Mouse (Mus musculus): ENCODE measurements at regions not wholly inside any gene's neighbourhood (a gene's known extent, or its start where the extent isn't known, plus 50 kb on each side); places are given as distances from the start of the nearest gene placed in this dataset.

DNA sequence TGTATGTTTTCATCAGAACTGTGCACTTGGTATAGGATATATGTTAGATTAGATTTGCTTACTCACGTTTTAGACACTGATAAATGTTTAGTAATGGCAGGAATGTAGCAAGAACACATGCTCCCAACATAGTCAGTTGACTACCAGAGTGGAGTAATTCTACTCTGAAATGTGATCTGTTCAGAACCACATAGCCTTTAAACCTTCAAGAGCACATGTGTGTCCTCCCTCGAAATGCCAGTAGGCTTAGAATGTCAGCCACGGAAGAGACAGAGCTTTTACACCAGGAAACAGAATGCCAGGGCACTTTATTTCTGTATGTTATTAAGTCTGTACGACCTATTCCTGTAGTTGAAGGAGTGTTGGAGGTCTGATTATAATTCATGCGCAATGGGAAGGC, 51.3 kb upstream of the Cd28 start:
- no peak overlapping the region for H3K4me2 ChIP-seq
- H3K4me3 ChIP-seq, result no peak overlapping the region
- peaks cover 10% of the 10 kb centered on the region for H3K4me1 ChIP-seq (replicated peaks)
- no peak overlapping the region for H3K27ac ChIP-seq (ENCODE audit: poor library complexity, severe bottlenecking)
- no peak overlapping the region for H3K9ac ChIP-seq
- ATAC-seq (ENCODE audit: insufficient number of reproducible peaks, low FRiP score), result no peak
- H3K36me3 ChIP-seq, result no peaks in the 10 kb centered on the region
- WGBS, result 69% methylated on average over 5 of the region's 5 CpGs
- no peaks in the 10 kb centered on the region for H3K27me3 ChIP-seq (replicated peaks)
- H3K9me3 ChIP-seq (replicated peaks), result no peaks in the 10 kb centered on the region

DNA sequence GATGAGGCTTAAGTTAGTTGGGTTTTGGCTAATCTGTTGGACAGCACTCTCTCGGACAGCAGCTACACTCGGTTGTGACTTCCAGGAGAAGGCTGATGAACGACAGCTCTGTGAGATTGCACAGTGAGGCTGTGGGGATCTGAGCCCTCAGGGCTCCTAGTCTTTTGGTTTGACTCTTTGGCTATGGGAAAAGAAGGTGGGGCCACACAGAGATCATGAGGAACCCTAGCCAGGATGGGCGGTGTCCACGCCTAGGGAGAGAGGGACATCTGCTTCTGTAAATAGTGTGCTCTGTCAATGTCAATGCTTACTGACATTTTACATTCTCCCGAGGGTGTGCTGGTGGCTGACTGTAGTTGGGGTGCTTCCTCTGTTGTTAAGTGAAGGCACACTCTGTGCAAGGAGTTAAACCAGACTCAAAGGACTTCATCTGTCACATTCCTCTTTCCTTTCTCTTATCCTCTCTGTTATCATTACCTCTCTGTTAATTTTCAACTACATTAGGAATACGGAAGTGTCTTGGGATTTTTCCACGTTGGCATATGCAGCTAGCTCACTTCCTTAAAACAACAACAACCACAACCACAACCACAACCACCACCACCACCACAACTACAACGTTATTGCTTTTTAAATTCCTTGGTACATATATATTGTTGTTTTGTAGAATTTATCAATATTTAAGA, 54.2 kb upstream of the Cd28 start:
- Histone ChIP-seq H3K4me2 (peak overlapping the region; percentile 9; the same call in 1 of the 2 replicates), H3K9me3 (replicated peaks) (no peaks in the 10 kb centered on the region), H3K4me3 (no peak overlapping the region), H3K27me3 (replicated peaks) (no peaks in the 10 kb centered on the region), H3K36me3 (no peaks in the 10 kb centered on the region), H3K4me1 (replicated peaks) (peaks cover 22% of the 10 kb centered on the region), H3K9ac (no peak overlapping the region), H3K27ac (ENCODE audit: poor library complexity, severe bottlenecking) (peak overlapping the region; percentile 18; the same call in 1 of the 2 replicates)
- peak; percentile 45; the same call in 1 of the 2 replicates for ATAC-seq (ENCODE audit: insufficient number of reproducible peaks, low FRiP score)
- 24% methylated on average over 9 of the region's 9 CpGs for whole genome bisulfite sequencing

DNA sequence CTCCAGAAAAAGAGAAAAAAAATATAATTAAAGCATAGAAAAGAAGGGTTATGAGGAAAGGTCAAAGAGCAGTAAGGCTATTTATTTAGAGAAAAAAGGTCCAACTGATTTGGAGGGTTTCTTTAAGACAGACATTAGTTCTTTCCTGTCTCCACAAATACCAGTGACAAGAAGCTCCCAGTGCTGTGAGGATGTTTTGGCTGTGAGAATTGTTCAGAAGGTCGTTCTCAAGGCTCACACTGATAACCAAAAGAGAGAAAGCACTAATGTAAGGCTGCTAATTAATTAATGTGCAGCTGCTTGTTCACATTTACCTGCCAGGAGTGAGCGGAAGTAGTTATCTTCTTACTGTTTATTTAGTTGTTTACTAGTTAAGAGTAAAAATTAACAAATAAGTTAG, 54.7 kb upstream of the Cd28 start:
- peaks cover 27% of the 10 kb centered on the region for H3K4me1 ChIP-seq (replicated peaks)
- 41% methylated on average over 2 of the region's 2 CpGs for WGBS
- H3K4me3 ChIP-seq, result no peak overlapping the region
- H3K9ac ChIP-seq, result no peak overlapping the region
- no peaks in the 10 kb centered on the region for H3K9me3 ChIP-seq (replicated peaks)
- ATAC-seq (ENCODE audit: insufficient number of reproducible peaks, low FRiP score), result no peak
- no peak overlapping the region for H3K27ac ChIP-seq (ENCODE audit: poor library complexity, severe bottlenecking)
- H3K4me2 ChIP-seq, result no peak overlapping the region
- no peaks in the 10 kb centered on the region for H3K36me3 ChIP-seq
- H3K27me3 ChIP-seq (replicated peaks), result no peaks in the 10 kb centered on the region

DNA sequence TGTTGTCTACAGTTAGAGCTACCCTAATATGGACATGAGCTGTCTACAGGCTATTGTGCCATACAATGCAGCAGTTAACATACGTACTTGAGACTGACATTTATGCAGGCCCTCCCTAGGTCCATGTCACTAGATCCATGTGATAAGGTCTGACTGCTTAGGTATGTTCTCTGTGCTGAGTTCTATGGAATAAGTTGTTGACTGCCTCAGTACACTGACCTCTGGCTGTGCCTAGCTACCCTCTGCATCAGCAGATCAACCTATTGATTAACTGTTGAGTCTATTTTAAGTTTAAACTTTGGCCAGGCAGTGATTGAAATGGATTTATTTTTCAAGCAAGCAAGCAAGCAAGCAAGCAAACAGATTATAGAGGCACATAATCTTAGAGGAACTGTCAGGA, 57.0 kb upstream of the Cd28 start:
- H3K9ac ChIP-seq, result no peak overlapping the region
- H3K4me2 ChIP-seq, result no peak overlapping the region
- H3K27me3 ChIP-seq (replicated peaks), result no peaks in the 10 kb centered on the region
- no peaks in the 10 kb centered on the region for H3K9me3 ChIP-seq (replicated peaks)
- H3K27ac ChIP-seq (ENCODE audit: poor library complexity, severe bottlenecking), result no peak overlapping the region
- H3K4me1 ChIP-seq (replicated peaks), result peaks cover 44% of the 10 kb centered on the region
- H3K4me3 ChIP-seq, result no peak overlapping the region
- no peaks in the 10 kb centered on the region for H3K36me3 ChIP-seq
- 51% methylated on average over 1 of the region's 1 CpGs for WGBS
- ATAC-seq (ENCODE audit: insufficient number of reproducible peaks, low FRiP score), result no peak

- H3K9me3 ChIP-seq (replicated peaks), result no peaks in the 10 kb centered on the region
- no peak overlapping the region for H3K27ac ChIP-seq (ENCODE audit: poor library complexity, severe bottlenecking)
- 79% methylated on average over 2 of the region's 2 CpGs for WGBS
- no peaks in the 10 kb centered on the region for H3K27me3 ChIP-seq (replicated peaks)
- H3K4me1 ChIP-seq (replicated peaks), result peaks cover 44% of the 10 kb centered on the region
- ATAC-seq (ENCODE audit: insufficient number of reproducible peaks, low FRiP score), result no peak
- H3K4me3 ChIP-seq, result no peak overlapping the region
- no peak overlapping the region for H3K4me2 ChIP-seq
- no peak overlapping the region for H3K9ac ChIP-seq
- no peaks in the 10 kb centered on the region for H3K36me3 ChIP-seq
Measured at GRCm38 (mm10) chr1:60659041-60659440, 57.6 kb upstream of the Cd28 start.

GRCm38 (mm10) chr1:60658383-60658782, 58.2 kb upstream of the Cd28 start:
- Histone ChIP-seq H3K36me3 (no peaks in the 10 kb centered on the region), H3K4me3 (no peak overlapping the region), H3K4me1 (replicated peaks) (peaks cover 44% of the 10 kb centered on the region), H3K27ac (ENCODE audit: poor library complexity, severe bottlenecking) (no peak overlapping the region), H3K4me2 (no peak overlapping the region), H3K27me3 (replicated peaks) (no peaks in the 10 kb centered on the region), H3K9ac (no peak overlapping the region), H3K9me3 (replicated peaks) (no peaks in the 10 kb centered on the region)
- WGBS, result 72% methylated on average over 4 of the region's 4 CpGs
- ATAC-seq (ENCODE audit: insufficient number of reproducible peaks, low FRiP score), result no peak

- Histone ChIP-seq H3K4me1 (replicated peaks) (peaks cover 42% of the 10 kb centered on the region), H3K9me3 (replicated peaks) (no peaks in the 10 kb centered on the region), H3K4me2 (no peak overlapping the region), H3K27me3 (replicated peaks) (no peaks in the 10 kb centered on the region), H3K36me3 (no peaks in the 10 kb centered on the region), H3K4me3 (no peak overlapping the region), H3K27ac (ENCODE audit: poor library complexity, severe bottlenecking) (no peak overlapping the region), H3K9ac (no peak overlapping the region)
- WGBS, result 70% methylated on average over 6 of the region's 6 CpGs
- ATAC-seq (ENCODE audit: insufficient number of reproducible peaks, low FRiP score), result no peak
Measured at GRCm38 (mm10) chr1:60657511-60657910, 59.1 kb upstream of the Cd28 start.

DNA sequence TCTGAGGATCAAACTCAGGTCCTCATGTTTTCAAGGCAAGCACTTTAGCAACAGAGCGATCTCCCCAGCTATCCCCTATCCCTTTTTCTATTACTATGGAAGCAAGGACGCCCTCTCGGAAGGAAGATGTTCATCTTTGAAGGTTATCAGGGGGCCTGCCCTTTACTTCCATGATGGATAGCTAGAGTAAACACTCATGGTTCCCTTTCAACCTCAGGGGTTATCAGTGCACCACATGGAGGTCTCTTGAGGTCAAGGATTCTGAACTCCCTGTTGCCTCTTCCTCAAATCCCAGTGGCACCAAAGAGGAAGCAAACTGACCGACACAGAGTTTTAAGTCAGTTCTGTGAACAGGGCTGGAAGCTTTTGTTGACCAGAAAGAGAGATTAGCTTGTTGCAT, 59.6 kb upstream of the Cd28 start:
- Histone ChIP-seq H3K4me3 (no peak overlapping the region), H3K4me1 (replicated peaks) (peaks cover 37% of the 10 kb centered on the region), H3K27me3 (replicated peaks) (no peaks in the 10 kb centered on the region), H3K27ac (ENCODE audit: poor library complexity, severe bottlenecking) (no peak overlapping the region), H3K9me3 (replicated peaks) (no peaks in the 10 kb centered on the region), H3K9ac (no peak overlapping the region), H3K4me2 (no peak overlapping the region), H3K36me3 (no peaks in the 10 kb centered on the region)
- 31% methylated on average over 4 of the region's 4 CpGs for WGBS
- no peak for ATAC-seq (ENCODE audit: insufficient number of reproducible peaks, low FRiP score)

DNA sequence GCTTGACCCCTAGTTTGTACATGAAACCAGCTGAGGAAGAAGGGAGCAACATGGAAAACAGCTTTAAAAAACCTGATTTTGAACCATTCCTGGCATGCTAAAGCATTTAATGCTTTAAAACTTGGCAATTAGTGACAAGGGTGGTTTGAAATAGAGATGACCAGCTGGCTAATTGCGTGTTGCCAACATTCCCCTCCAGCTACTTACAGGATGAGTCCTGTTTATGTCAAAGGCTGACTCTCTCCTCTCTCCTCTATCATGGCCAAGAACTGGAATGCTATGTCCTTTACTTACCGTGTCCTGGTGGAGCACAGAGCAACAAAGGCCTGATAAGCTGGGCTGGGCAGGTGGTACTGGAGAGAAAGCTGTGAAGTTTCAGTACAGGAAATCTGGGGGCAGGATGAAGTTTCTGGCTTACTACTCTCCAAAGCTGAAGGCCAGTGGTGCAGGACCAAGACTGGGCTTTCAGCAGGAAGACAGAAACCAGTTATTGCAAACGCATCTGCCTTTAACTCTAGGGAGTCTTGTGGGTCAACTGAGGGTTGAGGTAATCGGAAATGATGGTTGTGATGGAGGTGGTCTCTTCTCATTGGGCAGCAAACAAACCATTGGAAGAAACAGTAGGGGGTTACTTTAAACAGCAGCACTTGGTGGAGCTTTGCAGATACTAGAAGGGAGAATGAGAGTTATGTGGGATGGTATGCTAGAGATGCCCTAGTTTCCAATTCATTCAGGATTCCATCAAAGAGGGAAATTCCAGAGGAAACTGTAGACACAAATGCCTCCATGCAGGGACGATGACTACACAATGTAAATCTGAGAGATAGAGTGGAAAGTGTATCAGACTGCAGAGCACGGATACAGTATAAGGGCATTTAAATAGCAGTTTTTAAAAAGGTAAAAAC, 60.7 kb upstream of the Cd28 start:
- Histone ChIP-seq H3K27ac (ENCODE audit: poor library complexity, severe bottlenecking) (peak overlapping the region; percentile 70), H3K4me3 (no peak overlapping the region), H3K9ac (no peak overlapping the region), H3K9me3 (replicated peaks) (no peaks in the 10 kb centered on the region), H3K4me2 (no peak overlapping the region), H3K27me3 (replicated peaks) (no peaks in the 10 kb centered on the region), H3K36me3 (no peaks in the 10 kb centered on the region), H3K4me1 (replicated peaks) (peaks cover 35% of the 10 kb centered on the region)
- WGBS, result 44% methylated on average over 6 of the region's 6 CpGs
- ATAC-seq (ENCODE audit: insufficient number of reproducible peaks, low FRiP score), result no peak

DNA sequence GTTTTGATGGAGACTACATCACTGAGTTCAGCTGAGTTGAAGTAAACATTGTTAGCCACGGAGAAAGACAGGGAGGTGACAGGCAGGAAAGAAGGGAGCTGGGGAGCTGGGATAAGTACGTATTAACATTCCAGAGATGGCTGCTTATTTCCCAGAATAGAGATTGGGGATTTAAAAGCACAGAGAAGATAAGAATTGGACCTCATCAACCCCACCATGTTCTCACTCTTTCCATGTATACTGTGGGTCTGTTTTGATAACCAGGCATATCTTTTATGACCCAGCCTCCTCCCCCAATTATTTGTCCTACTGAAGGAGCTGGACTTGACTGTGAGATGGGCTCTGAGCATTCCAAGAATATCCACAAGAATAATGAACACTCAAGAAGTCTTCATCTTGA, 61.4 kb upstream of the Cd28 start:
- Histone ChIP-seq H3K36me3 (no peaks in the 10 kb centered on the region), H3K4me3 (no peak overlapping the region), H3K4me1 (replicated peaks) (peaks cover 42% of the 10 kb centered on the region), H3K27me3 (replicated peaks) (no peaks in the 10 kb centered on the region), H3K9me3 (replicated peaks) (no peaks in the 10 kb centered on the region), H3K9ac (no peak overlapping the region), H3K4me2 (no peak overlapping the region; the same call in 1 of the 2 replicates), H3K27ac (ENCODE audit: poor library complexity, severe bottlenecking) (peak overlapping the region; percentile 70)
- peak; percentile 31; the same call in 1 of the 2 replicates for ATAC-seq (ENCODE audit: insufficient number of reproducible peaks, low FRiP score)
- 5% methylated on average over 2 of the region's 2 CpGs for WGBS

DNA sequence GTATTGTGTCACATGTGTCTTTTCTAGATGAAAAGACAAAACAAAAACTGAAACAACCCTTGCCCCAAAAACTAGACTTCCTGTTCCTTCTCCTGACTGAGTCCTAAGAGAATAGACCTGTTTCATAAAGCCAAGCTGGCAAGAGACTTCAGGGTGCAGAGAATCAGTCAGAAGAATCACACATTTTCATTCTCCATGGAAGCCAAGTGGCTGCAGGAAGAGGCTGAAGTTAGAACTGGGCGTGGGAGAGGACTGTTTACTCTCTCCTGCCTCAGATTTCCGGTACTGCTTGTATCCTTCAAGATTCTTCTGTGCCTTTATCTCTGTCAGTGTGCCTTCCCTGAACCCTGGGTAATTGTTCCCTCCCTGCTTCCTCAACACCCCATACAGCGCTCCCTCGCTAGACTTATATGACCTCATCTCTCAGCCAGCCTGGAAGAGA, 64.0 kb upstream of the Cd28 start:
- Histone ChIP-seq H3K9me3 (replicated peaks) (no peaks in the 10 kb centered on the region), H3K27ac (ENCODE audit: poor library complexity, severe bottlenecking) (0 out of 2 replicates have a peak overlapping the region, but pooled peaks have one; percentile 3), H3K27me3 (replicated peaks) (no peaks in the 10 kb centered on the region), H3K9ac (no peak overlapping the region), H3K4me2 (no peak overlapping the region), H3K4me1 (replicated peaks) (peaks cover 46% of the 10 kb centered on the region), H3K4me3 (no peak overlapping the region), H3K36me3 (no peaks in the 10 kb centered on the region)
- ATAC-seq (ENCODE audit: insufficient number of reproducible peaks, low FRiP score), result peak; percentile 67; the same call in 1 of the 2 replicates
- WGBS, result 35% methylated on average over 4 of the region's 4 CpGs

All from heart, embryonic 12.5 days (tissue).